Mouse (Mus musculus) T-cell, adult 2 months (primary cell): ENCODE results near the gene Igfals.

ENCODE experiments used
- DNase-seq: peaks from one replicate; pipeline ENCODE4 v3.0.0; 2022; ENCODE audit warnings: low spot score

The Igfals gene

DNA sequence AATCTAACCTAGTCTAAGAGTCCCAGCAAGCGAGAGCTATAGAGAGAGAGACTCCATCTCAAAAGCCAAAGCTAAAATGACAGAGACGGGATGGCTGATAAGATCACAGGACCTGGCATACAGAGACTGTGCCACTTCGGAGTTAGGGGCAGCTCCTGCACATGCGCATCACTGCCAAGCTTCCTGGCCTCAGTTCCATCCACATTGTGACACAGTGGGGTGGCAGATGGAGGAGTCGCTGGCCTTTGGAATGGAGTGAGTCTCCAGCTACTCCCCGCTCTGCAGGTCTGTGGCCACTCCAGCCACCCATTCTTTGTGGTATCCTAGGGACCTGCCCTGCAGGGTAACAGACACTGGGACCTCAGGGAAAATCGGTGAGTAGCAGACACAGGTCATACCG, at the start of gene Igfals:
Gene Igfals, plus strand, starts transcription at position 222 of the 400 bp plus-strand sequence.
- DNase-seq = no peak

DNA sequence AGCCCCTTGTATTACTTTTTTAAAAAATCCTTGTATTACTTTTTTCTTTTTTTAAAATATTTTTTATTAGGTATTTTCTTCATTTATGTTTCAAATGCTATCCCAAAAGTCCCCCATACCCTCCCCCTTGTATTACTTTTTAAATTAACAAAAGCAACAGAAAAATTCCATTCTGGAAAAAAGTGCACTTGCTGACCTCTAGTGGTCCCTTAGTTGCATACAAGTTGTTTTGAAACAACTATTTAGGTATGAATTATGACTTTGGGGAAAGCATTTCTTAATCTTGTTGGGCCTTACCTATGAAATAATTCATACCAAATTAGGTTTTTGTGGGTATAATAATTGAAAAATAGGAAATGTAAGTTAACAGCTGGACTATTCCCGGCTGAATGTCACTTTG, 48.3 kb upstream of the Igfals start:
- no peak for DNase-seq

DNA sequence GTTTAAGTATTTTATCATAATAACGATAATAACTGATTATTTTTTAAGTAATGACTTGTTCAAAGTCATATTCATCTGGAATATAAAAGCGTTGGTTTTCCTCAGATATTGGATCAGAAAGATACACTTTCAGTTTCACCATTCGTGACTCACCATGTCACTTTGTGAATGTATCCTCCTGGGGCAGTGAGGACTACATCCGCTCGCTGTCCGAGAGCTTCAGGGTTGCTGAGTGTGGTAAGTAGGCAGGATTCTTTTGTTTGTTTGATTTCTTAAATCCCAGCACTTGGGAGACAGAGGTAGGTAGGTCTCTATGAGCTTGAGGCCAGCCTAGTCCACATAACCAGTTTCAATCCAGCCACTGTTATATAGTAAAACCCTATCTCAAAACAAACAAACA, 47.6 kb upstream of the Igfals start:
- DNase-seq = no peak

DNA sequence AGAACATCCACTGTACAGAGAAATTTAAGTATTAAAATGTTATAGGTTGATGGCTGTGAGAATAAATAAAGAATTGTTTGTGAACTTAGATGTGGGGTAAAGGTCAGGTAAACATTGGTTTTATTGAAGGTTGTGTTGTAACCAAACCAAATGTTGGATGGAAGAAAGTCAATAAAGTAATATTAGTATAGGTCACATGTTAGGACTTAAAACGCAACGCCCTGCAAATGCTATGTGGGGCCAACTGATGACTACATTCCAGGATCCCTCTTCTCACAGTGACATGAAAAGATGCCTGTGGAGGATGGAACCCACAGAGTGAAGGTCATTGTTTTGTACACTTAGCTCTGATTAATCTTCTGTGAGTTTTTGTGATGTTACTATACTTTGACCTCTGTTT, 46.3 kb upstream of the Igfals start:
- no peak for DNase-seq

DNA sequence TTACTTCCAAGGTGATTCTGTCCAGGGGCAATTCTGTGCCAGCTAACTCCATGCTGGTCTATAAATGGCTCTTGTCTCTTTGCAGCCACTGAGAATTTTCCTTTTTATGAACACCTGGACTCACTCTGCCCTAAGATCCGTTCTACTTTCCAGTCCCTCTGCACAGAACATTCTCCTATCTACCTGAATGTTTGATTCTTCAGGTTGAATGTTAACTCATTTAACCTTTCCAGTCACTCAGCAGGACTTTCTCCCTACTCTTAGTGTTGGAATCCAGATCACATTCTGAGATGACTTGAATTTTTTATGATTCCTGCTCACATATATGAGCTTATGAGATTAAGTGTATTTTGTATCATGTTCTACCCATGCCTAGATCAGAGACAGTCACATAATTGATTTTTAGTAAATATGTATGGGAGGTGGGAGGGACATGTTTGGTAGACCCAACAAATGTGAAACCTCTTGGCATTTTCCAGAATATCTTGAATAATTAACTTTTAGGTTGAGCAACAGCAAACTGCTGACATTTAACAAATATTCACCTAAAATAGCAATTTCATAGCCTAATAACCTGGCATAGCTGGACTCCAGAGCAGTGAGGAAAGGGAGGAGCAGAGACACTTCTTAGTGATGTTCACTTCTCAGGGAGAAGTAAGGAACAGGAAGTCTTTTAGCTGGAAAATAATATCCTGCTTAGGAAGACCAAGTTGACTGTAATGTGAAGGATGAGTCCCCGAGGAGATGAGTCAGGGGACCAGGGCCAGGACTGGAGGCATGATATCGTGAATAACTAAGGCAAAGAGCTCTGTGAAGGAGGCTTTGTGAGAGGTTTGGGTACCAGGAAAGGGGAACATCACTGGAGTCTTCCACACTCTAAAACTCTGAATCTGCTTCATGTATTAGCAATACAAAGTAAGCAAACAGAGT, 44.2 kb upstream of the Igfals start:
- no peak for DNase-seq

DNA sequence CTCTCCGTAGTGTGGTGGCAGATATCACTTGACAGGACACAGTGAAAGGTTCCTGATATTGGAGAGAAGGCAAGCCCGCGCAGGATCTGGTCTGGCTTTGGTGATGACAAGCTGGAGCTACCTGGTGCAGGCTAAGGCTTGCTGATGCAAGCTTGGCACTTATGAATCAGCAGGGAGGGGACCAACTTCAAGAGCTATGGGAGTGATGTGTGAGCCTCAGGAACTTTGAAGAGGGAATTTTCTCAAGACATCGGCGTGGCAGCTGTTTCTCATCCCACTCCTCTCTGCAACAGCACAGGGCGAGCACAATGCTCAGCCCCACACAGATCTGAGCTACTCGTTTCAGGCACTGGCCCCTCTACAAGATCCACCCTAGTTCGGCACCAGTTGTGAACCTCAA, 26.0 kb upstream of the Igfals start, which contains the start of gene Hagh:
Gene Hagh, plus strand, starts transcription at position 302 of the 400 bp plus-strand sequence.
- no peak for DNase-seq

DNA sequence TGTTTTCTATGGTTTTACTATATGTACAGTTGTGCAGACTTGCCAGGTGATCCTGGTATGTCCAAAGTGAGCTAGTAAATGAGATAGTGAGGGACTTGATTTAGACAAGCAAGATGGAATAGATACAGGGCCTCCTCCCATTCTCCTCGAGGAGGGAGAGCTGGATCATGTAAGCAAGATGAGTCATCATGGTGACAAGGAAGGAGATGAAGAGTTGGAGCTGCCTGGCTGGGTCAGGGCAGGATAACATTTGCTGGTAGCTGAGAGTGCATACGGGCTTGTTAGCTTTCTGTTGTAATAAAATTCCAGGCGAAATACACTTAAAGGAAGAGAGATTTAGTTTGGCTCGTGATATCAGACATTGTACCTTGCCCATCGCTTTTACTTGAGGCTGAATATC, 25.5 kb upstream of the Igfals start:
- no peak for DNase-seq

DNA sequence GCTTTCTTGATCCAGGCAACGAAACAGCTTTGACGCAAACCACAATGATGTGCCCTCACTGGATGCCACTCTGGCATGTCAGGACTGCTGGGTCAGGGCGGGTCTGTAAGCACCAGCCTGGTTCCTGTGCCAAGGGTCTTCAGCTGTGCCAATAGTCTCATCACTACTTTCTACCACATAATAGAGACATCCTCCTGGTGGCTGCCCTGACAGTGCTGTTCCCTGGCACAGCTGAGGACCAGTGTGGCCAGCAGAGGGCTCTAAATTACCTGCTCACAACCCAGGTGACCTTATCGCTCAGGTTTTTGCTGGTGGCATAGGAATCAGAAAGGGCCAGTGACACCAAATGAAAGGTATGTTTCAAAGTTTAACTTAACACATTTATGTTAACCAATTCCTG, 24.7 kb upstream of the Igfals start:
- peak; percentile 48 for DNase-seq

DNA sequence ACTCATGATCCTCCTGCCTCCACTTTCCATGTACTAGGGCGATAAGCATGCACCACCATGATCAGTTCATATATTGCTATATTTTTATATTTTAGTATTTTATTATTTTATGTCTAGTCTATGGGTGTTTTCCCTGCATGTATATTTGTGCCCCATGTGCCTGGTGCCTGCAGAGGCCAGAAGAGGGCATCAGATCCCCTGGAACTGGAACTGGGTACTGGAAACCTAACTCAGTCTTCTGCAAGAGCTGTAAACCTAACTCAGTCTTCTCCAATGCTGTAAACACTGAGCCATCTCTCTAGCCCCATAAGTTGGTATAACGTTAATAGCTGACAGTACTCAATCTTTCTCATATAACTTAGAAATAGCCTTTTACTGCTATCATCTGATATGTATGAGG, 23.2 kb upstream of the Igfals start:
- DNase-seq = no peak

DNA sequence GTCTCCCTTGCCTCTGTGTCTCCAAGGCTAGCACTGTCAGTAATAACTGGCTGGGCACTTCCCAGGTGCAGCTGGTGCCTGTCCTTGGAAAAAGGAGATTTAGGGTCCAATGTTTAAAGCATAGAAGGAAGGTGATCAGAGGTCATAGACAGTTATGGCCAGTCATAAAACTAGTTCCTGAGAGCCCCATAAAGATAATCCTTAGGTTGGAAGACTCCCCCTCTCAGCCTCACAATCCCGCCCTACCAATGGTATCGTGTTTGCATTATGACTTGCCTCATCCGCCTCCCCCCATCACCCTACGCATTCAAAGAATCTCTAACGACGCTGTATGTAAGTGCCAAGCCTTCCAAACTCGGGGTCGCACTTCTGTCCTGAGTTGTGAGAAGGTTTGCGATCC, 21.3 kb upstream of the Igfals start:
- no peak for DNase-seq

DNA sequence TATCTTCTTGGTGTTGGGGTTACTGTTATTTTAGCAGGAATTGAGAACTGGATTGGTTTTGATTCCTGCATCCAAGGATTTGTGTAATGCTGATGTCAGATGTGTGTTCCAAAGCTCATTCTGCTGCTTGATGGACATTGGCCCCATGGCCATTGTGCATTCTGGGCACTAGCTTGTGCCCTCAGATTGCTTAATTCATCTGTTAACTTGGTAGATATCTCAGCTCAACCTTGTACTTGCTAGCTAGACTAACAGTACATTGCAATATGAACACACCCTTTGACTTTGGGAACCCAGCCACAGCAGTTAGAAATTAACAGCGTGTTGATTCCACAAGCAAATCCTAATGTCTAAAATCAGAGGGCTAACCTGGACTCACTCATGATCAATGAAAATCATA, 18.4 kb upstream of the Igfals start:
- DNase-seq = no peak

DNA sequence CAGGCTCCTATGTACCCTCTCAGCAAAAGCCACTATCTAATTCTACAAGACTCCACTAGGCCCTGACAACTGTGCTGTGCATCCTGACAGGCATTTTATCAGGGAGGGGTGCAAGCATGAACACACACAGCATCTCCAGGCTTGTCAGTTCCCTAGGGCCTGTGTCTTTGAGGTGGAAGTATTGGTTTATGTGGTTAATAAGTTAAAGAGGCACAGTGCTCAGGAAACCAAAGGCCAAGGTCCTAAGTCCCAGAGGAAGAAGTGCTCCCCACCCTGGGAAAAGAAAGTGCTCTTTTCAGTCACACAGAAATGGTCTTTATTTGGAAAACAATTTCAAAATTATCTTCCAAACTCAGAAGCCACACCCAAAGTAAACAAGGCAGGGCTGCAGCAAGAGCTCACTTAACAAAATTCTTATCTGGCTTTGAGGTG, 17.2 kb upstream of the Igfals start:
- DNase-seq = no peak

DNA sequence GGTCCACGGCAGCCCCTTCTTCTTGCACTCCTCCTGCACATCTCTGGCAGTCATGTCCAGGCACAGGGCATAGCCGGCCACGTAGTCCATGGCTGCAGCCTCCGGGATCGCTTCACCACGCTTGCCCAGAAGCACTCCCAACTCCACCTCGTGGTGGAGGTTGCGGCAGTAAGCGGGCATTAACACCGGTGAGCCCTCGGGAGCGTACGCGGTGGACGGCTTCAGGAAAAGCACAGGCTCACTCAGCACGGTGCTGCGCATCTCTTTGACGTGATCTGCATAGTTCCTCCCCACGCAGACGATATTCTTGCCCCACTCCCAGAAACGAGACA, 16.1 kb upstream of the Igfals start:
- no peak for DNase-seq

DNA sequence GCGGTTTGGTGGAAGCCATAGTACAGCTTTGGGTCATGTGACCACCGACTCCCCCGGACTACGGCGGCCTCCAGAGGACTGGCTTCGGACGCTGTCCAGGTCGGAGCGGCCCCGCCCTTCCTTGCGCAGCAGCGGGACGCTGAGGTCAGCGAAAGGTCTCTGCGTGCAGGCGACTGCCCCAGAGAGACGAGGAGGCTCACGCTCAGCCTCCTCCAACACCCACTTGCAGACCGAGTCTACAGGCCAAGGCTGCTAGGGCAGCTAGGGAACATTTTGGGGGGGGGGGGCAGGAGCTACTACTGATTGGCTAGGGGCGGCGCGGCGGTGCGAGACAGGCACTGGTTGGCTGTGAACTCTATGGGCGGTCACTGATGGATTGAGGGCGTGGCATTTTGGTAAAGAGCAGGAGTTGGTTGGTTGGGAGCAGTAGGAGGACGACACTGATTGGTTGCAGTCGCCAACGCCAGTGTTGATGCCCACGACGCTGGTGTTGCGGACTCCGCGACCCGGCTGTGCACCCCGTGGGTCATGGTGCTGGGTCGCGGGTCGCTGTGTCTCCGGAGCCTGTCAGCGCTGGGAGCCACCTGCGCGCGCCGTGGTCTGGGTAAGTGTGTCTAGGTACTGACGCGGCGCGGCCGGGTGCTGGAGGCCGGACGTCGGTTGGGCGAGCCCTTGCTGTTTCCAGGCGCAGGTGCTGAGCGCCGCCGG, 15.6 kb upstream of the Igfals start, which contains the start of gene Fahd1:
Gene Fahd1, minus strand, starts transcription at position 300 of the 708 bp plus-strand sequence.
- peak; percentile 95 for DNase-seq

DNA sequence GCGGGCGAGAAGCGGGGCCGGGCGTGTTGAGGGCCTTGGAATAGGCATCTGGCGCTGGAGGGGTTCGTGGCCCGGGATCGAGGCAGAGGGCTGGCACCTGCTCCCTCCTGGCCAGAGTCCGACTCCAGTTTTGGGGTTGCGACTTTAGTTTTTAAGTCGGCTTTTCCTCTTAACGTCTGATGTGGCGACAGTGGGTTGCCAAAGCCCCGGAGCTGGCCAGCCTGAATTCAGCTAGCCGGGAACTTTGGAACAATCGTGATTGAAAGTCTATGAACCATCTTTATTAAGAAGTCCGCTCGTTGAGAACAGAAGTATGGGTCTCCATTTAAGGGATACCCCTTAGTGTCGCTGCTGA, 15.0 kb upstream of the Igfals start:
- no peak for DNase-seq

DNA sequence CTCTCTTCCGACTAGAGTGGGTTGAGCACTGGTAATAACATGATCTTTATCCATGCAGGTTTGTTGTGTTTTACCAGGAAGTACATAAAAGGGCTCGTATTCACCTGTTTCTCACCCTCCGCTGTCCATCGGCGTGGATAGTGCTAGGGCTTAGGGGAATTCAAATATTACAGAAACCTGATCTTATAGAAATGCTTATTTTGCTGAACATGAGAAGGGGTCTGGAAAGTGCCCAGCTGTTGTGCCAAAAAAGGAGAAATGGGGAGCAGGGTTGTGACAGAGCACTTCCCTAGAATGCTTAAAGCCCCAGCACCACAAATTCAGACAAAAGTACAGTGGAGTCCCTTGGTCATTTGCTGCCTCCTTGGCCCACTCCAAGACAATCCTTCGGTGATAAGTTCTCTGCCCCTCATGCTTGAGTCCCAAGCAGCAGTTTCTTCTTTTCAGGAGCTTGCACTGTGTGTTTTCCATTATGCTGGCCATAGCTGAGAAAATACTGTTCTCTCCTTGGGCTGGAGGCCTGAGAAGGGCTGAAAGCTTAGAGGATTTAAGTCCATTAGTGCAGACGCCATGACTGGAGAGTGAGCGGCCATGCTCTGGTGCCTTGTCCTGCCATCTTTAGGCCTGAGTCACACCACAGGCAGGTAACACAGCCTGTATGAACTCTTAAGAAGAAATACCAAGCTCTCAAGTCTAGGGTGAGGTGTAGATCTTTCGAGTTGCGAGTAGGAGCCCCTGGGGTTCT, 14.2 kb upstream of the Igfals start:
- no peak for DNase-seq

DNA sequence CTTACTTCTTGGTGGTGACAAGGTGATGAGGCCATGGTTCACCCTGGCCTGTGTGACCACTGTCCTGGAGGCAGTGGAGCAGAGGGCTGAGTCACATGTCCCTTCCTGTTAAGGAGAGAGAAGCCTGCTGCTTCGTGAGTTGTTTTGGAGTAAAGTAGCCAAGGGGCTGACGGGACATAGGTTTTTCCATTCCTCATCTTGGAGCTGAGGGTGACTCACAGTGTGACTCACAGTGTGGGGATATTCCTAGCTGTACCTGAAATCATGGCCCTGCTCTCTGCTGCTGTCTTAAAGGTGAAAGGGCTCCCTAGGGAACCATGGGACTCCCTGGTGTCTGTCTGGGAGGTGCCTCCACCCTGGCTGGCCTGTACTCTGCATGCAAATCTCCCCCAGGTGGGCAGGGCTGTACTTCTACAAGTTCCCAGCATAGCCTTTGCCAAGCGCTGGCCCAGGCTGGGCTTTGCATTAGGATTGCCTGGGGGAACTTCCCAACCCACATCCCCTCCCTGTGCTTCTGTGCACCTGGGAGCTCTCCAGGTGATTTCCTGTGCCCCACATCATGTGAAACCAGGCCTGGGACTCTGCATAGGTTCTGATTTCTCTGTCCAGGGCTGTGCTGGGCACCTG, 9.8 kb upstream of the Igfals start:
- DNase-seq = no peak

DNA sequence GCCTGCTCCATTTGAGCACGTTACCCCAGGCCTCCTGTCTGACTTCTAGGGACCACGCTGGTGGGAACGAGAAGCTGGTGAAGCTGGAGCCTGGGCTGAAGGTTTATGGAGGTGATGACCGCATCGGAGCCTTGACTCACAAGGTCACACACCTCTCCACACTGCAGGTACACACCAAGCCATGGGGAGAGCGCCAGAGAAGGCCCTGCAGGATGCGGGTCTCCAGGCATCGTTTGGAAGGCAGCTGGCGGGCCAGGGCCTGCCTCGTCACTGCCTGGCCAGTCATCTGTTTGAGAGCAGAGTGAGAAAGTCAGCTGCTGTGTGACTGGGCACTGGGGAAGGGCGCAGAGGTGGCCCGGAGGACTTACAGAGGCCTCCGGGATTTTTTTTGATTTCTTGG, 9.2 kb upstream of the Igfals start:
- DNase-seq = no peak

DNA sequence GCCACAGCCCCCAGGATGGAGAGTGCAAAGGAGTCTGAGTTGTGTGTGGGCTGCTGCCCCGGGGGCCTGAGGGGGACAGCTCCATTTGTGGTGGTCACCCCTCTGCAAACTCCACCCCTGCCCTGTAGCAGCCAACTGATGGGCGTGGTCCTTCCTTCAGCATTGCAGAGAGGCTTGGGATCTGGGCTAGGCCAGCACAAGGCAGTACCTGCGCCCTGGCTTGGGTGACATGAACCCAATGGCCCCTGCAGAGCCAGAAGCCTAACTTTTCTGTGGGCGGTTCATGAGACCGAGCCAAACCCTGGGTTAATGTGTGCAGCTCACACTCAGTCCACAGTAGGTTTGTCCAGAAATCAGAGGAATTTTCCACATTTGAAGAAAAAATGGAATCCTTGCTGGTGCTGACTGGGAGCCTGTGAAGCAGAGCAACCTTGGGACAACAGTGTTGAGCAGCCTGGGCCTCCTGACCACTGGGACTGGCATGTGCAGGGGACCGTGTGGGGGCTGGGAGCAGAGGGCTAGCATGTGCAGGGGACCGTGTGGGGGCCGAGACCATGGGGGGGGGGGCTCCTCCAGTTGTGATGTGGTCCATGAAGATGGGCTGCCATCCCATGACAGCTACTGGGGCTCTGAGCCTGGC, 7.8 kb upstream of the Igfals start:
- DNase-seq = no peak

DNA sequence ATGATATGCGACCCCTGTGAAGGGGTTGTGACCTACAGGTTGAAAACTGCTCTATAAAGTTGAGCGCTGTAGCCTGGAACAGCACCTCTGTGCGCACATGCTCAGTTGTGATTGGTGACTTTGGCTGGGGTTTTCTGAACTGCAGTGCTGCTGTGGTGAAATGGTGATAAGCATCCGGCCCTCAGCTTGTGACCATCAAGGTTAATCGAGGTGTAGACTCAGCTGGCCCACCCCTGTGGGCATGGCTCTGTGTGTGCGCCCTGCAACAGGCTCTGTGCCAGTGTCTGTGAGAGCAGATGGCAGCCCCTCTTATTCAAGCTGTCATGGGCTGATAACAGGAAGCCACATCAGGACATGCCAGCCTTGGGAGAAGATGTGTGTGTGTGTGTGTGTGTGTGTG, 6.8 kb upstream of the Igfals start:
- no peak for DNase-seq

DNA sequence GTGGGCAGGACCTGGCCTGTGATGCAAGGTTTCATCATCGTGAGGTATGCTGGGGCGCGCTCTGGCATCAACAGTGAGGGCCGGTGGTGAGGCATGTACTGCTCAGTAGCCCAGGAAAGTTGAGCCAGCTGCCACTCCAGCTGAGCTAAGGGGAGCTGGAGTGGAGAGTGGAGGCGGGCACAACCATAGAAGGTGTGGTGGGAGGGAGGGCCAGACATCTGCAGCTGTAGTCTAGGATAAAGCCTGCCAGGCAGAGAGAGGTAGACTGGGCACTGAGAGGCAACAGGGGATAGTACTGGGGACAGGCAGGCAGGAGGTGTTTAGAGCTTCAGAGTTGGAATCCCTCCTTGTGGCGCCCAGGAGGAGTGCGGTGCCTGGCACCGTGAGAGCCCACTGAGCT, 5.7 kb upstream of the Igfals start:
- no peak for DNase-seq

DNA sequence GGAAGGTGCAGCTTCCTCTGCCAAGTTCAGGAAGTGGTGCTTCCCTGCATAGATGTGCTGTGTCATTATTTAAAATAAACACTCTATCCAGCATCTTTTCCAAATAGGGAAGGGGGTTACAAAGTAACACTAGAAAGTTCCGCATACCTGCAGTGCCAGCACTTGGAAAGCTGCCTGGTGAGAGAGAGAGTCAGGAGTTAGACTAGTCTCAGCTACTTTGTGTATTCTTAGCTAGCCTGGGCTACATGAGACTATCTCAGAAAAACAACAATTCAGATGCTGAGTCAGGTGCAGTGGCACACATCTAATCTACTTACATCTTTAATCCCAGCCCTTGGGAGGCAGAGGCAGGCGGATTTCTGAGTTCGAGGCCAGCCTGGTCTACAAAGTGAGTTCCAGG, 4.0 kb upstream of the Igfals start:
- DNase-seq = no peak
